Mouse (Mus musculus): Measurements from ENCODE around the gene Nhsl2.

Gene Nhsl2

GRCm38 (mm10) chrX:101902597-101902996 lies 53.4 kb downstream of the Nhsl2 start:
- DNase-seq (ENCODE audit: low spot score in 2 of 2): no peak

GRCm38 (mm10) chrX:101907301-101907700 lies 58.1 kb downstream of the Nhsl2 start:
- no peak for DNase-seq (ENCODE audit: low spot score in 2 of 2)

- no peak for DNase-seq (ENCODE audit: low spot score in 2 of 2)
These were observed 79.9 kb downstream of the Nhsl2 start for GRCm38 (mm10) chrX:101929131-101929530.

- no peak for DNase-seq (ENCODE audit: low spot score in 2 of 2)
These were observed 81.1 kb downstream of the Nhsl2 start for GRCm38 (mm10) chrX:101930301-101930700.

- DNase-seq (ENCODE audit: low spot score in 2 of 2): no peak
These were observed 81.8 kb downstream of the Nhsl2 start for GRCm38 (mm10) chrX:101931016-101931415.

GRCm38 (mm10) chrX:101932244-101932643 lies 83.1 kb downstream of the Nhsl2 start:
- no peak for DNase-seq (ENCODE audit: low spot score in 2 of 2)

- no peak for DNase-seq (ENCODE audit: low spot score in 2 of 2)
These were observed 84.2 kb downstream of the Nhsl2 start for GRCm38 (mm10) chrX:101933346-101933745.

- no peak for DNase-seq (ENCODE audit: low spot score in 2 of 2)
These were observed 86.2 kb downstream of the Nhsl2 start for GRCm38 (mm10) chrX:101935291-101935840.

GRCm38 (mm10) chrX:101939486-101939885 lies 90.3 kb downstream of the Nhsl2 start:
- no peak for DNase-seq (ENCODE audit: low spot score in 2 of 2)

- DNase-seq (ENCODE audit: low spot score in 2 of 2): peak; percentile 48 to 71
These were observed 93.3 kb downstream of the Nhsl2 start for GRCm38 (mm10) chrX:101942461-101942896.

GRCm38 (mm10) chrX:101943743-101944142 lies 94.6 kb downstream of the Nhsl2 start:
- DNase-seq (ENCODE audit: low spot score in 2 of 2): no peak

GRCm38 (mm10) chrX:101944761-101945330 lies 95.7 kb downstream of the Nhsl2 start:
- no peak for DNase-seq (ENCODE audit: low spot score in 2 of 2)

- no peak for DNase-seq (ENCODE audit: low spot score in 2 of 2)
These were observed 103.3 kb downstream of the Nhsl2 start for GRCm38 (mm10) chrX:101952436-101952835.

- no peak for DNase-seq (ENCODE audit: low spot score in 2 of 2)
These were observed 104.1 kb downstream of the Nhsl2 start for GRCm38 (mm10) chrX:101953256-101953655.

- peak; percentile 80 to 88 for DNase-seq (ENCODE audit: low spot score in 2 of 2)
These were observed 104.8 kb downstream of the Nhsl2 start for GRCm38 (mm10) chrX:101953787-101954491.

- no peak for DNase-seq (ENCODE audit: low spot score in 2 of 2)
These were observed 105.3 kb downstream of the Nhsl2 start for GRCm38 (mm10) chrX:101954492-101954851.

- no peak for DNase-seq (ENCODE audit: low spot score in 2 of 2)
These were observed 112.7 kb downstream of the Nhsl2 start for GRCm38 (mm10) chrX:101961848-101962247.

GRCm38 (mm10) chrX:101963711-101964110 lies 114.5 kb downstream of the Nhsl2 start:
- no peak for DNase-seq (ENCODE audit: low spot score in 2 of 2)

GRCm38 (mm10) chrX:101973028-101973427 lies 123.8 kb downstream of the Nhsl2 start:
- DNase-seq (ENCODE audit: low spot score in 2 of 2): no peak

- DNase-seq (ENCODE audit: low spot score in 2 of 2): no peak
These were observed 127.7 kb downstream of the Nhsl2 start for GRCm38 (mm10) chrX:101976931-101977330.

GRCm38 (mm10) chrX:101978861-101979260 lies 129.7 kb downstream of the Nhsl2 start:
- no peak for DNase-seq (ENCODE audit: low spot score in 2 of 2)

- no peak for DNase-seq (ENCODE audit: low spot score in 2 of 2)
These were observed 130.1 kb downstream of the Nhsl2 start for GRCm38 (mm10) chrX:101979267-101979666.

GRCm38 (mm10) chrX:101980586-101980985 lies 131.4 kb downstream of the Nhsl2 start:
- no peak for DNase-seq (ENCODE audit: low spot score in 2 of 2)

All from left cerebral cortex, adult 9 months (tissue).